Mouse (Mus musculus) stomach, postnatal 0 days (tissue): ENCODE results near the gene Cst6.

Experiments
- CTCF ChIP-seq: IDR thresholded peaks from 2 replicates; pipeline ENCODE4 v1.5.1; 2016; ENCODE audit warnings: antibody characterized with exemption, low read depth, mild to moderate bottlenecking, moderate library complexity
- EP300 ChIP-seq: optimal IDR thresholded peaks from 2 replicates; pipeline ENCODE3; 2016; ENCODE audit warnings: antibody characterized with exemption

DNA sequence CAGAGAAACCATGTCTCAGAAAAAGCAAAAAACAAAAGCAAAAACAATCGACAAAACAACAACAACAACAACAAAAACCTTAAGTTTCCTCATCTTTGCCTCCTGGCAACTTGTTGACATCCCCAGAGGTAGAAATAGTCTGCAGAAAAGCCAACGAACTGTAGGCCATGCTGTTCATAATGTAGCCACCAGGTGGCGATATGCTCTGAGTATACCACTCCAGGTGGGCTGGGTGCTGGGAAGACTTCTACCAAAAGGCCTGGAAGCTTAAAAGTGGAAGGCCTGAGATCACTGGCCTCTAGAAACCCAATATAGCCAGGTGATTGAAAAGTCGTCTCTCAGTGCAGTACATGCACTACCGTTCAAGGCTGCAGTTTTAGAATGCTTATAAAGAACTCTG, 11.4 kb downstream of the Cst6 start:
- TF ChIP-seq CTCF: peak; percentile 94
- TF ChIP-seq EP300: no peak
